Mouse (Mus musculus) hindbrain, embryonic 12.5 days (tissue): Measurements from ENCODE around the gene L3hypdh. TPM values are rescaled to one million over a fixed set of nuclear protein-coding genes. Genes with fewer than 3 reads are reported as not detected.
A peak's percentile ranks its signal among the peaks of the same experiment; 100 is the strongest.

Source experiments
- ATAC-seq: fragments of 200-750 bp; cut with Nextera tagmentation; 2 replicates; pipeline ENCODE4 v1.8.0; 2017; ENCODE audit warnings: moderate TSS enrichment; ENCODE audit not compliant: low FRiP score
- H3K27ac ChIP-seq: fragments of 300-500 bp; sonication (generic); 2 replicates; pipeline ENCODE4 v1.5.1; 2016; ENCODE audit warnings: mild to moderate bottlenecking
- H3K27me3 ChIP-seq: fragments of 300-500 bp; sonication (generic); 2 replicates; pipeline ENCODE4 v1.6.1; 2016; ENCODE audit warnings: mild to moderate bottlenecking
- H3K36me3 ChIP-seq: fragments of 300-500 bp; sonication (generic); 2 replicates; pipeline ENCODE4 v1.6.1; 2016; ENCODE audit warnings: mild to moderate bottlenecking
- H3K4me1 ChIP-seq: fragments of 300-500 bp; sonication (generic); 2 replicates; pipeline ENCODE4 v1.6.1; 2016
- H3K4me2 ChIP-seq: fragments of 300-500 bp; sonication (generic); replicated peaks from 2 replicates; pipeline ENCODE4 v1.6.1; 2016; ENCODE audit warnings: mild to moderate bottlenecking
- H3K4me3 ChIP-seq: fragments of 300-500 bp; sonication (generic); 2 replicates; pipeline ENCODE4 v1.5.1; 2016; ENCODE audit warnings: mild to moderate bottlenecking
- H3K9ac ChIP-seq: fragments of 300-500 bp; sonication (generic); 2 replicates; pipeline ENCODE4 v1.6.1; 2016; ENCODE audit warnings: mild to moderate bottlenecking, moderate library complexity
- H3K9me3 ChIP-seq: fragments of 300-500 bp; sonication (generic); replicated peaks from 2 replicates; pipeline ENCODE4 v1.6.1; 2016; ENCODE audit warnings: mild to moderate bottlenecking
- WGBS: fragments of 180-500 bp; shearing (Covaris S2); methylation state at CpG from one replicate; pipeline ENCODE4 v1.1.7; 2016; 5-methylcytosine and 5-hydroxymethylcytosine counted together
- polyA plus RNA-seq: library from polyadenylated mRNA; unstranded; fragments of >200 nt; fragmentation: Nextera tagmentation; extraction: Ambion mirVana; gene quantifications from 2 replicates; pipeline ENCODE4 v1.2.1, GENCODE M21; 2016

Gene L3hypdh
- polyA plus RNA-seq, result 11.1 and 11.4 TPM in 2 replicates

- Histone ChIP-seq H3K27me3 (no peaks in the 10 kb centered on the region), H3K27ac (peak within 1 kb of the TSS; percentile 95), H3K4me1 (peaks cover 32% of the 10 kb centered on the region), H3K4me2 (peak within 1 kb of the TSS; percentile 82), H3K36me3 (peaks cover 4% of the 10 kb centered on the region; the same call in 1 of the 2 replicates), H3K9ac (peak within 1 kb of the TSS; percentile 80), H3K4me3 (peak within 1 kb of the TSS; percentile 58), H3K9me3 (no peaks in the 10 kb centered on the region)
- under 1% methylated on average over 60 of the region's 60 CpGs for WGBS
- ATAC-seq, result peak; percentile 97
These were observed at the start of gene L3hypdh, which contains the start of gene Jkamp for GRCm38 (mm10) chr12:72085329-72086165. Gene L3hypdh, minus strand, starts transcription at chr12:72085439. Gene Jkamp, plus strand, starts transcription at chr12:72085589.

DNA sequence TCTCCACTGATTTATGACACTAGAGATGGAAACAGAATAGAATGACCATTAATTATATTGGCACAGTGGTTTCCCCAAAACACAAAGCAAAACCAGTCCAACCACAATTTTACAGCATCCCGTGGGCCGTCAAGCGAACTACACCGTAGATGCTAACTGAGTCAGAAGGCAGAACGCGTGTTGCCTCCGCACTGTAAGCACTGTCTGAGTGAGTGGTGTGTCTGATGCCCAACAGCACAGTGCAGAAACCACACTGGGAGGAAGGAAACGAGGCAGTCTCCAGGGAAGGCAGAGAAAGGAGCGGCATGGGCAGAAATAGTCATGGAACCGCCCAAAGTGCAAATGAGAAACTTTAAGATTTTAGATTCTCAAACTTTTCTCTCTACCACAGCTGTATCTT lies 44.0 kb upstream of the L3hypdh start:
- no peak overlapping the region for H3K4me2 ChIP-seq
- H3K9me3 ChIP-seq, result no peaks in the 10 kb centered on the region
- no peaks in the 10 kb centered on the region for H3K27me3 ChIP-seq
- no peaks in the 10 kb centered on the region for H3K36me3 ChIP-seq
- H3K9ac ChIP-seq, result no peak overlapping the region
- H3K4me1 ChIP-seq, result no peaks in the 10 kb centered on the region
- H3K4me3 ChIP-seq, result no peak overlapping the region
- 89% methylated on average over 10 of the region's 10 CpGs for WGBS
- no peak for ATAC-seq
- H3K27ac ChIP-seq, result no peak overlapping the region

DNA sequence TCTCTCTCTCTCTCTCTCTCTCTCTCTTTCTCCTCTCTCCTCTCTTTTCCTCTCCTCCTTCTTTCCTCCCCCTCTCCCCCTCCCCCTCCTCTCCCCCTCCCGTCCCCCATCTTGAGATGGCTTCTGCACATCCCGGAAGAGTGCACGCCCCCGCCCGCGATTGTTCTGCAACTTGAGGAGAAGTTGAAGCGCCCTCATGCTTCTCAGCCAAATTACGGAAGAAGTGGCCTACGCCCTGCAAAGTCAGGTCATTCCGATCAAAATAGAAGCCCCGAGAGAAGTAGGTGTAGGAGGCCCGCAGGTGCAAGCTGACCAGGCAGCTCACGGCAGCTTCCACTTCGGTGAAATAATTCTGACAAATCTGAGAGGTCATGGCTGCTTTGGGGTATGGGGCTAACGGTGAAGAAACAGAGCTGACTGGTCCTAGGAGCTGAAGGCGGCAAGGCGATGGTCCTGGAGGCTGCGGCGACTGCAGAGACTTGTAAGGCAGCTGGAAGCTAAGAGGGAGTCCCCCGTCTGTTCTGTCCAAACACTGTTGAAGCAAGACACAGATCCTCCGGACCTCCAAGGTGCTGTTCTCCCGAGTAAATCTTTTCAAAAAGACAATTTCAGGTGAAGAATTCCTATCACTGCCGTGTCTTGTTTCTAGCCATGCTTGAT lies 30.6 kb upstream of the L3hypdh start:
- no peaks in the 10 kb centered on the region for H3K9me3 ChIP-seq
- no peaks in the 10 kb centered on the region for H3K36me3 ChIP-seq
- no peak overlapping the region for H3K4me2 ChIP-seq
- H3K4me1 ChIP-seq, result no peaks in the 10 kb centered on the region
- H3K27ac ChIP-seq, result no peak overlapping the region
- ATAC-seq, result no peak
- H3K9ac ChIP-seq, result no peak overlapping the region
- no peak overlapping the region for H3K4me3 ChIP-seq
- WGBS, result 81% methylated on average over 22 of the region's 23 CpGs
- H3K27me3 ChIP-seq, result no peaks in the 10 kb centered on the region

GRCm38 (mm10) chr12:72115126-72115525 lies 29.9 kb upstream of the L3hypdh start:
- no peak for ATAC-seq
- Histone ChIP-seq H3K4me1 (no peaks in the 10 kb centered on the region), H3K4me3 (no peak overlapping the region), H3K27me3 (no peaks in the 10 kb centered on the region), H3K9ac (no peak overlapping the region), H3K4me2 (no peak overlapping the region), H3K36me3 (no peaks in the 10 kb centered on the region), H3K27ac (no peak overlapping the region), H3K9me3 (no peaks in the 10 kb centered on the region)
- 89% methylated on average over 6 of the region's 6 CpGs for WGBS

GRCm38 (mm10) chr12:72104525-72105281 lies 19.5 kb upstream of the L3hypdh start:
- H3K4me3 ChIP-seq, result no peak overlapping the region
- no peak overlapping the region for H3K4me2 ChIP-seq
- H3K9ac ChIP-seq, result no peak overlapping the region
- H3K4me1 ChIP-seq, result no peaks in the 10 kb centered on the region
- 34% methylated on average over 14 of the region's 14 CpGs for WGBS
- H3K27me3 ChIP-seq, result no peaks in the 10 kb centered on the region
- no peak overlapping the region for H3K27ac ChIP-seq
- H3K36me3 ChIP-seq, result peaks cover 15% of the 10 kb centered on the region
- peak; percentile 74 for ATAC-seq
- no peaks in the 10 kb centered on the region for H3K9me3 ChIP-seq

DNA sequence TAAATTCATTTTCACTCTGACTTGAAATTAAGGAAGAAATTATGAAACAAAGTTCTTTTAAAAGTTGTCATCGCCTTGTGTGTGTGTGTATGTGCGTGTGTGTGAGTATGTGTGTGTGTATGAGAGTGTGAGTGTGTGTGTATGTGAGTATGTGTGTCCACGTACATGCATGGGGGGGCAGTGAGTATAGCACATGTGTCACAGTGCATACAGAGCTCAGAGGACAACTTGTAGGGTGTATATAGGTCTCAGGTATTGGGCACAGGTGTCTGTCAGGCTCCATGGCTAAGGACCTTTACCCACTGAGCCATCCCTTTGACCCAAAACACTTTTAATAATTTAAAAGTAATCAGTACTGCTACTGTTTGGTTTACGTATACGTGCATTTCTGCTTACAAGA lies 18.8 kb upstream of the L3hypdh start:
- Histone ChIP-seq H3K9ac (no peak overlapping the region), H3K4me2 (no peak overlapping the region), H3K4me3 (no peak overlapping the region), H3K4me1 (no peaks in the 10 kb centered on the region), H3K36me3 (peaks cover 16% of the 10 kb centered on the region), H3K9me3 (no peaks in the 10 kb centered on the region), H3K27me3 (no peaks in the 10 kb centered on the region), H3K27ac (no peak overlapping the region)
- no peak for ATAC-seq
- WGBS, result 83% methylated on average over 5 of the region's 5 CpGs

DNA sequence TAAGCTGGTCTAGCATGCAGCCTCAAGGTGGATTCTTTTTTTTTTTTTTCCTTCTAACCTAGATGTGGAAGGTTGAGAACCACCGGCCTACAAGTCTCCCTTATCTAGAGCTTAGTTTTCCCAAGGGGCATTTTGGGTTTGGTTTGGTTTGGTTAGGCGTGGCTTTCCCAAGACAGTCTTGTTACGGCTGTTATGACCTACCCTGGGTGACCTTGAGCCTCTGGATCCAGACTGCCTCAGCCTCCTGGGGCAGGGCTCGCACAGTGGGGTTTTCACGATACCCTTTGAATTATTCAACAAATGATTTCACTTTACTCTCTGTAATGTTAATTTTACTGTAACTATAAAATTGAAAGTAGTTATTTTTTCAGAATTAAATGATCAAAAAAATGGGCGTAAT lies 17.5 kb upstream of the L3hypdh start:
- Histone ChIP-seq H3K4me3 (no peak overlapping the region), H3K9me3 (no peaks in the 10 kb centered on the region), H3K36me3 (peaks cover 22% of the 10 kb centered on the region), H3K27ac (no peak overlapping the region), H3K4me2 (no peak overlapping the region), H3K27me3 (no peaks in the 10 kb centered on the region), H3K4me1 (no peaks in the 10 kb centered on the region), H3K9ac (no peak overlapping the region)
- no peak for ATAC-seq
- WGBS, result 79% methylated on average over 6 of the region's 6 CpGs

GRCm38 (mm10) chr12:72096966-72097365 lies 11.7 kb upstream of the L3hypdh start:
- no peaks in the 10 kb centered on the region for H3K9me3 ChIP-seq
- H3K9ac ChIP-seq, result no peak overlapping the region
- H3K4me1 ChIP-seq, result no peaks in the 10 kb centered on the region
- no peak for ATAC-seq
- no peak overlapping the region for H3K27ac ChIP-seq
- WGBS, result 97% methylated on average over 8 of the region's 8 CpGs
- no peak overlapping the region for H3K4me2 ChIP-seq
- no peaks in the 10 kb centered on the region for H3K27me3 ChIP-seq
- H3K36me3 ChIP-seq, result peaks cover 72% of the 10 kb centered on the region
- no peak overlapping the region for H3K4me3 ChIP-seq

- no peak for ATAC-seq
- H3K9ac ChIP-seq, result no peak overlapping the region
- no peaks in the 10 kb centered on the region for H3K9me3 ChIP-seq
- H3K27ac ChIP-seq, result no peak overlapping the region
- H3K4me1 ChIP-seq, result peaks cover 15% of the 10 kb centered on the region
- H3K36me3 ChIP-seq, result peaks cover 38% of the 10 kb centered on the region
- no peaks in the 10 kb centered on the region for H3K27me3 ChIP-seq
- H3K4me2 ChIP-seq, result no peak overlapping the region
- WGBS, result 87% methylated on average over 4 of the region's 4 CpGs
- no peak overlapping the region for H3K4me3 ChIP-seq
These were observed 4.6 kb upstream of the L3hypdh start for GRCm38 (mm10) chr12:72089802-72090201.

DNA sequence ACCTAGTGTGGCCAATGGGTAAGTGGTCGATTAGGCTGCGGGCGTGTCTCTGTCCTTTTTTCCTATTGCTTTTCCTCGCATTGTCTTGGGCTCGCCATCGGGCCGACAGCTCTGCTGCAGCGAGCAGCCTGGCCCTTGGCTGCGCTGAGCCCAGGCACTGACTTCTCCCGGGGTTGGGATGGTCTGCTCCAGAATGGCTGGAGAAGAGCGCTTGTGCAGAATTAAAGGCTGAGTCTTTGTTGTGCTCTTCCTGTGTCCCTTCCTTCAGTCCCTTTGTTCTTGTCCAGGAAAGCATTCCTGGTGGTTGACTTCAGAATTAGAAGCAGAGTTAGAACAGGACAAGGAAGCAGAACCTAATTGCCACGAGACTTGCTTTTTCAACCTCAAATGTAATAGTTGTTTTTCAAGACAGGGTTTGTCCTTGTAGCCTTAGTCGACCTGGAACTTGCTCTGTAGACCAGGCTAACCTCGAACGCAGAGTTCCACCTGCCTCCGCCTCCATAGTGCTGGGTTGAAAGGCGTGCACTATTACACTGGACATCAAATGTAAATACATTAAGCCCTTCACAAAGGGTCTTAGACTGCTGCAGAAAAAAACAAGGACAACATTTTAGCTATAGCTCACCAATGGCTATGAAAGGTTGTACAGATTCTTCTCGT lies 1.1 kb upstream of the L3hypdh start:
- WGBS, result 2% methylated on average over 18 of the region's 18 CpGs

DNA sequence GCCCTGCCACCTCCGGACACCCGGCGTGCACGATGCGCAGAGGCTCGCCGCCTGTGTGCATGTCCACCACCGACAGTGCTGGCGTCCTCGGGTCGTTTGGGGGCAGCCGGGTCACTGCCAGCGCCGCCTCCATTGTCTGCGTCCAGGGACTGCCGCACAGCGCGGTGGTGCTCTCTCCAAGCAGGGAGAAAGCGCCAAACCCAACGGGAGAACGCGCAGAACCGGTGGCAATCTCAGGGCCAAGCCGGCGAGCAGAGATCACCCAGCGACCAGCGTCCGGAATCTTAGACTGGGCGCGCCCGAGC lies 263 bp downstream of the L3hypdh start:
- peak overlapping the region; percentile 83 for H3K27ac ChIP-seq
- H3K4me1 ChIP-seq, result peaks cover 32% of the 10 kb centered on the region
- H3K4me3 ChIP-seq, result peak overlapping the region; percentile 58
- peak overlapping the region; percentile 82 for H3K4me2 ChIP-seq
- 0% methylated on average over 31 of the region's 31 CpGs for WGBS
- no peaks in the 10 kb centered on the region for H3K9me3 ChIP-seq
- H3K36me3 ChIP-seq, result no peaks in the 10 kb centered on the region
- peak overlapping the region; percentile 74 for H3K9ac ChIP-seq
- ATAC-seq, result no peak
- no peaks in the 10 kb centered on the region for H3K27me3 ChIP-seq

More for the DNA sequence above, 1.1 kb upstream of the L3hypdh start:
- ATAC-seq, result no peak
- no peaks in the 10 kb centered on the region for H3K27me3 ChIP-seq
- peak overlapping the region; percentile 80 for H3K9ac ChIP-seq
- peak overlapping the region; percentile 82 for H3K4me2 ChIP-seq
- peaks cover 32% of the 10 kb centered on the region for H3K4me1 ChIP-seq
- H3K4me3 ChIP-seq, result peak overlapping the region; percentile 58
- H3K27ac ChIP-seq, result peak overlapping the region; percentile 95
- H3K36me3 ChIP-seq, result peaks cover 6% of the 10 kb centered on the region; the same call in 1 of the 2 replicates
- no peaks in the 10 kb centered on the region for H3K9me3 ChIP-seq
